Mouse (Mus musculus): ENCODE results near the gene Ephb1.

- TF ChIP-seq GATA1 (IDR thresholded peaks at IDR 0.05; ENCODE audit: borderline replicate concordance, low read length) (no peak), FLI1 (IDR thresholded peaks at IDR 0.05; ENCODE audit: low read length) (no peak)
Measured at GRCm38 (mm10) chr9:102045111-102045861, 309.2 kb downstream of the Ephb1 start.

Measured in megakaryocyte, embryonic 14.5 days (primary cell).